Mouse (Mus musculus): ENCODE results near the gene Mrpl52.

Gene Mrpl52

DNA sequence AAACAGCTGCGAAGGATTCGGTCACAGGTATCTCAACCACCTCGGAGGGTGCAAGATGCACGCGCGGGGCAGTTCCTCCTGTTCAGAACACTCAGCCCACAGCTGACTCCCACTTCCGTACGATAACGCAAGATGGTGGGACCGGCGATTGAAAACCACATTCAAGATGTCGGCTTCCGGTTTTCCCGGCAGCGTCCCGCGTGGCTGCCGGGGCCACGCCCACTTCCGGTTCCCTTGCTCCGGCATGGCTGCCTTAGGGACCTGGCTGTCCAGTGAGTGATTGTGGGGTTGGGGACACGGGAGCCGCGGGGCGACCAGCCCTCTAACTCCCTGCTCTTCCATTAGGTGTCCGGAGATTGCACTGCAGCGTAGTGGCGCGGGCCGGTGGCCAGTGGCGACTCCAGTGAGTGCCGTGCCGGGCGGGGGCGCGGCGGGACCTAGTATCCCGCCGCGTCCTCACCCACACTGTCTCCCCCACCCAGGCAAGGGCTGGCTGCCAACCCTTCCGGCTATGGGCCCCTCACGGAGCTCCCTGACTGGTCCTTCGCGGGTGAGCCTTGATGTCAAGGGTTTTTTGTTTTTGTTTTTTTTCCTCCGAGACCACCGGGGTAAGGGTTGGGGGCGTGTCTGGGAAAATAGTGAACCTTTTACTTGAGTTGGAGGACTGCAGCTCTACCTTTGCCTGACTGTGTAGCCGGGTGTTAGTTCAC is at the start of gene Mrpl52:
TSS of gene Mrpl52 (plus strand) at position 221 of the 710 bp plus-strand sequence.
- DNase-seq (ENCODE audit: low read depth, low spot score), result peak; percentile 82

DNA sequence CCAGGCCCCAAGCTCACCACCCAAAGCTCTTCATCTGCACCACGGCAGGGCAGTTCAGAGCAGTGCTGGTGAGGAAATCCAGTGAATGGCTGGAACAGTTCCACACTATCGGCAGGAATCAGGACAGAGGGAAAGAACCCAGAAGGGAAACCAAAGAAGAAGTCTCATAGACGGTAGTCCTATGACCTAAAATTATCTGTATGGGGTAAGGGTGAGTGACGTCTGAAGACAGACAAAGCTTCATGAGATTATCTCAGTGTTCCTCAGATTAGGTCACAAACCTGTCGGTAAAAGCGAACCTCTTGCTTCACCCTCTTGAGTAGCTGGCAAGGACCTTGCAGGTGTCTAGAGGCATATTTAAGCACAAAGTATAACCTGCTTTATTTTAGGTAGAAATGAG is 49.5 kb upstream of the Mrpl52 start:
- no peak for DNase-seq (ENCODE audit: low read depth, low spot score)

DNA sequence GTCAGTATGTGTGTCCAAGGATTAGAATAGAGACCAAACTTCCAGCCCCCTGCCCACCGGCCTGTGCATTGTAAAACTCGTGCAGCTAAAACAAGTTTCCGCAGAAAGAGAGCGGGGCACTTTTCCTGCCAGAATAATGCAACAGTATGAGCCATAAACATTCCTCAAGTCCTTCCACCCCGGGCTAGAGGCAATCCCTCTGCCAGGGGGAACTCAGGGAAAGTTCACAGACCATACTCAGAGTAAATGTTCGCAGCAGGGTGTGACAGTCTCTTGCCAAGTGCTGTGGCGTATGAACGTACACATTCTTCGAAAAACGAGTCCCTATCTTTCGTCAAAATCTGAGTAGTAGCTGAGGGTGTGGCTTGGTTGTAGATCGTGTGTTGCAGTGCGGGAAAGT is 47.1 kb upstream of the Mrpl52 start:
- no peak for DNase-seq (ENCODE audit: low read depth, low spot score)

GRCm38 (mm10) chr14:54380616-54381015 is 46.1 kb upstream of the Mrpl52 start:
- no peak for DNase-seq (ENCODE audit: low read depth, low spot score)

- DNase-seq (ENCODE audit: low read depth, low spot score), result no peak
Observed at GRCm38 (mm10) chr14:54381816-54382215, 44.9 kb upstream of the Mrpl52 start.

GRCm38 (mm10) chr14:54382641-54383040 is 44.1 kb upstream of the Mrpl52 start:
- DNase-seq (ENCODE audit: low read depth, low spot score), result no peak

DNA sequence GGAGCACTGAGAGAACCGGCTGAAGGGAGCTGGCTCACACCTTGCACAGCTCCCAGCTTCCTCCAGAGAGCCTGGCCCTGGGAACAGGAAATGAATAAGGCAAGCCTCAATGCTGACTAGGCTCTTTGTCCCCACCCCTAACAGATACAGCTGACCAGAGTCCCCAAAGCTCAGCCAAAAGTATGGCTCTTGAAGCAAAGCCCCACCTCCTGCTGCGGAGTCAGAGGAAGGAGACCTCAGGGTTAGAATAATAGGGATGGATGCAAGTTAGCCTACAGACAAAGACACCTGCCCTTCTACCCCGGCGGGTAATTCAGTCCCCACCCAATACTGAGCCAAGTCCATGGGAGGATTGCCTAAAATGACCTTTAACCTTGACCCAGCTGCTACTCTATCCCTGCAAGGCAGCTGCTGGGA is 43.3 kb upstream of the Mrpl52 start:
- no peak for DNase-seq (ENCODE audit: low read depth, low spot score)

DNA sequence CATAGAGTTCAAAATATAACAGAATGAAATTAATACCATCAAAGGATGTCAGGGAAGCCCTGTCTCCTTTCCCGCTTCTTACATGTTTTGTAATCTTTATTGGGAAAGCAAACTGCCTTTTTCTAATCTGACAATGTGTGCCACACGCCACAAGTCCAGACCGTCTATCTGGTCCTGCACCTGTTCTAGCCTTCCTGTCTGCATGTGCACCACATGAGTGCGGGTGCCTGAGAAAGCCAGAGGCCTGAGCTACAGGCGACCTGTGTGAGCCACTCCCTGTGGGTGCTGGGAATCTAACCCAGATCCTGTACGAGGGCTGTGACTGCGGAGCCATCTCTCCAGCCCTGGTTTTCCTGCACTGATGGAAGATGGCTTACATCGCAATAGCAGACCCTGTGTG is 42.3 kb upstream of the Mrpl52 start:
- no peak for DNase-seq (ENCODE audit: low read depth, low spot score)

- no peak for DNase-seq (ENCODE audit: low read depth, low spot score)
Observed at GRCm38 (mm10) chr14:54385968-54386618, 40.6 kb upstream of the Mrpl52 start.

GRCm38 (mm10) chr14:54387546-54387945 is 39.2 kb upstream of the Mrpl52 start:
- DNase-seq (ENCODE audit: low read depth, low spot score), result no peak

DNA sequence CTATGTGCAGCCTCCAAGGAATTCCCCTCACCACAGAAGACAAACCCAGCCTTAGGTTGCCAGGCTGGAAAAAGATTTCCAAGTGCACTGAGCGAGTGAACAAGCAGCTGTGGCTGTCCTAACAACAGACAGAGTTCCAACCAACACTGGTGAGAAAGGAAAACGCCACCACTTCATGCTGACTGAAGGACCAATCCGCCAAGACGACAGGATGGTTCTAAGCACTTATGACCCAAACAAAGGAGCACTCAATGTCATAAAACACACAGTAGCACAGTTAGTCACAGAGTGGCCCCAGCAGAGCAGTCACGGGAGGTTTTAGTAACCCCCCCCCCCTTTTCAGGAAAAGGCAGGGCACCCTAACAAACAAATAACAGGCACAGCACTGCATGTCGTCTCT is 35.9 kb upstream of the Mrpl52 start:
- no peak for DNase-seq (ENCODE audit: low read depth, low spot score)

DNA sequence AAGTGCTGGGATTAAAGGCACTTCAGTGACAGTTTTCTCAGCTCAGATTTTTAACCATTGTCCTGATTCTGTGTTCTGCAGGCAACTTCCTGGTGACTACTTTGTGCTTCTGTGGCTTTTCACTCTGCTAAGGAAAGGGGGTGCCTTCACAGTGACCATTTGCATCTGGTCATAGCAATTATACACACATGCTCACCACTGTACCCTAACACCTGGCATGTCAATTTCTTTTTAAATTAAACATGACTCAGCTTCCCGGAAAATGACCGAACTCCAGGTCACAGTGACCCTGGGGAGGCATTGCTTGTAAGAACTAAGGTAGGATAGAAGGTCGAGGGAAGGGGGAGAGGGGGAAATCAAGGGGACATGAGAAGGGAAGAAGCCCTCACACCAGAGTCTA is 32.9 kb upstream of the Mrpl52 start:
- no peak for DNase-seq (ENCODE audit: low read depth, low spot score)

DNA sequence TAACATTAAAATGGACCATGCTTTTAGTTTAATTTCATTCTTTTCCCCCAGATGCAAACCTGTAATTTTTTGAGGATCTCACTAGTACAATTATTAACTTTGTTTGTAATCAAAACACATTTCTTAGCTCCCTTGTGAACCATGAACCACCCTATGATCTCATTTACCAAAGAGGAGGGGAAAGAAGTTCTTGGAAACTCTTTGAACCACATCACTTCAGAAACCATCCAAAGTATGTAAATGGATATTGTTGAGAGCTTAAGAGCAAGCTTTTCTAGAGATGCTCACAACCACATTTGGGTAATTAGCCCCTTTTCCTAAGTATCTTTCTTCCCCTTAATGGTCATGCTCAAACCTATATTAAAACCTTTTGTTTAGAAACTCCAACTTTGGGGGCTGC is 32.4 kb upstream of the Mrpl52 start:
- no peak for DNase-seq (ENCODE audit: low read depth, low spot score)

DNA sequence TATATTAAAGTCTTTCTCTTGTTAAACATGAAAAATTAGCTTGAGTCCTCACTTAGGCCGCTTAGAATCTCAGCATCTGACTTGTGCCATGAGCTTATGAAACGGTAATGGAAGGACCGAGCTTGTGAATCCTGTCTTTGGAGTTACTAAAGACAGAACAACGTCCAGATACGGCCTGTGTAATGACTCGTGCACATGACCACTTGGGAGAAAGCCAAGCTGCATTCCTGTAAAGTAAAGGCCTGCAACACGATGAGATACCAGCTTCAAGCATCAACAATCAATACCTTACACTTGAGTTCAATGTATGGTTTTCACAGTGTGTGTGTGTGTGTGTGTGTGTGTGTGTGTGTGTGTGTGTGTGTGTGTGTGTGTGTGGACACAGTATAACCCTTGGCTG is 30.0 kb upstream of the Mrpl52 start:
- no peak for DNase-seq (ENCODE audit: low read depth, low spot score)

- no peak for DNase-seq (ENCODE audit: low read depth, low spot score)
Observed at GRCm38 (mm10) chr14:54397872-54398527, 28.7 kb upstream of the Mrpl52 start.

- no peak for DNase-seq (ENCODE audit: low read depth, low spot score)
Observed at GRCm38 (mm10) chr14:54398528-54398916, 28.2 kb upstream of the Mrpl52 start.

DNA sequence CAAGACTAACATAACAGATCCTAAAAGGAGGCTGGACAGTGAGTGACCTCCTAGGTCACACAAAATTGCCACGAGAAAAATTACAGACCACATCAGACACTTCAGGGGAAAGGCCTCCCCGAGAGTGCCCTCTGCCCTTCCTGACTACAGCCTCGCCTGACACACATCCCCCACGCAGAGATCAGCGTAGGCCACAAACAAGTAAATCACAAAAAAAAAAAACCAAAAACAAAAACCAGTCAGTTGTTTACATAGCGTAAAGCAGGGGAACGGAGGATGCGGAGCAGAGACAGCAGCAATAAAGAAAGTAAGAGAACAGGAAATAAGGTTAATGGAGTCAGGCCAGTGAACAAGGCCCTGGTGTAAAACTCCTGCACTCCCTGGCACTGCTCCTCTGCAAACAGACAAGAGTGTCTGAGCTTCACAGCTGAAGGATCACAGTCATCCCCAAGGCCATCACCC is 27.8 kb upstream of the Mrpl52 start:
- no peak for DNase-seq (ENCODE audit: low read depth, low spot score)

- no peak for DNase-seq (ENCODE audit: low read depth, low spot score)
Observed at GRCm38 (mm10) chr14:54401723-54402122, 25.0 kb upstream of the Mrpl52 start.

- DNase-seq (ENCODE audit: low read depth, low spot score), result no peak
Observed at GRCm38 (mm10) chr14:54408336-54409056, 18.2 kb upstream of the Mrpl52 start.

DNA sequence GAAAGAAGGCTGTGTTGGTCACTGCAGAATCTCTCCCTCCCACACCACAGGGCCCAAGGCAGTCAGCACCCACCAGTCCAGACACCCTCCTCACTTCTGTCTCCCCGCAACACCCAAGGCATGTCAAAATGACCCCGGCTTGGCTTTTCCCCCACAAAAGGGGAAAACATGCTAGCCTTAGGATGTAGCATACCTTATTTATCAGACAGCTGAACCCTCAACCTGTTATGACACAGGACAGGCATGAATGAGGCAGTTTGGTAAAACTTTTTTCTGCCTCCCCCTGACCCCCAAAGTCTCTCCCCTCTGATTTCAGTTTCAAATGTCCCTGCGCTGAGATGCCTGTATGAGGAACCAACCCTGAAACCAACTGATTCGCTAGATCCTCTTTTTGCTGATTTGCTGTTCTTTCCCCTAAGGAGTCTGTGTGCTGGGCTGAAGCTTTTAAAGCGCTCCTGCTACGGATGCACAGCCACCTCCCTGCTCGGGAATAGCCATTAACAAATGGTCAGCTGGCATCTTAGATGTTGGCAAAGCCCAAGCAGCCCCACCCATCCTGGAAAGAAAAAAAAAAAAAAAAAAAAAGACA is 17.6 kb upstream of the Mrpl52 start:
- no peak for DNase-seq (ENCODE audit: low read depth, low spot score)

DNA sequence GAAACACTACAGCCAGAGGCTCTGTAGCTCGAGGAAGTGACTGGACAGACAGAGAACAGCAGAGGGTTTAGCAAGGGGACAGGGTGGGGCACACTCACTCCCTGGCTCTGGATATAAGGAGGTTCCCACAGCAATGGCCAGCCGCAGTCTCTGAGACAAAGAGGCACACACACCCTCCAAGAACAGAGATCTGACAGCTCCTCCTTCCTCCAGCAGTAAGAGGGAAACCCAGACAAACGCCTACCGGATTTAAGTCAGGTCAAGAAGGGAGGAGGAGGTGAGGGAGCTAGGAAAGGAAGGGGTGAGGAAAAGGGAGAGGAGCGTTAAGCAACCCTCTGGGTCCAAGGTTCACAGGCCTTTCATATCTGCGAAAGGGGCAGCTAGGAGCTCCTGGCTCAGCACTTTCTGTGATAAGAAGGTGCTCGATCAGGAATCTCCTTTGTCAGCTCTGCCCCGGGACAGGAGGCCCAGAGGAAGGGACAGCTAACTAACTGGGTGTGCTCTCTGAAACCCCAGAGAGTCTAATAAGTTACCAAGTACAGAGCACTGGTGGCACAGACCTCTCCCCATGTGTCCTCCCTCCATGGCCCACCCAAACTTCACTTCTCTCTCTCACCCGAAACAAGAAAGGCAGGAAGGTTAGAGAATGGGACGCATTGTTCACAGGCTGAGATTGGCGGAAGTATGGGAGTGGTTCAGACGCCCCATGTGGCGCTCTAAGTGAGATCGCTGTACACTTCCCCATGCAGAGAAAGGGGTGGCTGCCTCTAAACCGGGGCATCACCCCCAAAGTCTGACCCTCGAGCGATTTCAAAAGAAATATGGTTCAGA is 16.5 kb upstream of the Mrpl52 start:
- no peak for DNase-seq (ENCODE audit: low read depth, low spot score)

All from retina, adult 2 months (tissue).